Mouse (Mus musculus): Measurements from ENCODE around the gene Gpc3. TPM values are rescaled to one million over a fixed set of nuclear protein-coding genes. Genes with fewer than 3 reads are reported as not detected.

The Gpc3 gene
- polyA plus RNA-seq, 1 experiment: 36.7 TPM

DNA sequence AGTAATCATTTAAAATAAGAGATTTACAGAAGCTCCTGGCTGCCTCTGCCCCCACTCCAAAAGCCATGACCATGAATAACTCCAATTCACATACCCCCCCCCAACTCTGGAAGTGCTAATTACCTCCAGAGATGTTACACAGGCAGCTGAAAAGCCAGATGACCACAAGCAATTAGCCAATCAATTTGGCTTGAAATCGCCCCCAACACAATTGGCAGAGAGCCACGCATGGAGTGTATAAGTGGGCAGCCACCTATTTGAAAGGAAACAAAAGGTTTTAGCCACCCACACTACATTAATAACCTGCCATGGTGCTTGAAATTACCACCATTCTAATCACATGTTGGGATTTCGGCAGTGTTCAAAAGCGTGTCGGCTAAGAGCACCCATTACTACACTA, 55.2 kb downstream of the Gpc3 start:
- DNase-seq (ENCODE audit: low read depth): no peak

DNA sequence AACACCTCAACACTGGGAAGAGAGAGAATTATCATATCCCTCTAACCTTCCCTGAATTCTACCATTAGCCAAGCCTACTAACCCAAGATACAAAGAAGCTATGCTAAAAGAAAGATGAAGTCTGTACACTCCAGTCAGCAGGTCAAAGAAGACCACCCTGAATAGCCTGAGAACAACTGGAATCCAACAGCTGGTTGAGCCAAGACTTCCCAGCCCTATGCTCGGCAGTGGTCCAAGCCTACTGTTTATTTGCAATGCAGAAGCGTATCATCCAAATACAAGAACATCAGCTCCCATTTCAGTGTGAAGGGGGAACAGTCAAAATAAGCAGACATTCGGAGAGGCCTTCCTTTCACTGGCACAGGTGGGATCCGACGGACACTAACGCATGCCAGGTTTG, 56.3 kb downstream of the Gpc3 start:
- no peak for DNase-seq (ENCODE audit: low read depth)

DNA sequence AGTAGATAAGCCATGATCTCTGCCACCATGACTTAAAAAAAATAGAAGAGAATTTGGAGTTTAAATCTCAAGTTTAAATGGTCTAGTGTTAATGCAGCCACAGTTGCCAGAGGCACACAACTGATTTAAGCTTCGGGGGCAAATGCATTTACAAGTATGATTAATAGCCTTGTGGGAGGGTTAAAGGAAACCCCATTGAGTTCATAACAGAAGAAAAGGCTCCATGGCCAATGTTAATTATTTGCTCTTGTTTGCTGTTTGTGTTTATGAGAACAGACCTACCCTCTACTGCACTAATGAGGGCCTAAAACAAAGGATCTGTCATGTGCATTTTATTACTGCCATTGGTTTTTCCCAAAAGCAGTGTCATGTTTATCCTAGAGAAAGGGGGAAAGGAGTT, 62.5 kb downstream of the Gpc3 start:
- no peak for DNase-seq (ENCODE audit: low read depth)

DNA sequence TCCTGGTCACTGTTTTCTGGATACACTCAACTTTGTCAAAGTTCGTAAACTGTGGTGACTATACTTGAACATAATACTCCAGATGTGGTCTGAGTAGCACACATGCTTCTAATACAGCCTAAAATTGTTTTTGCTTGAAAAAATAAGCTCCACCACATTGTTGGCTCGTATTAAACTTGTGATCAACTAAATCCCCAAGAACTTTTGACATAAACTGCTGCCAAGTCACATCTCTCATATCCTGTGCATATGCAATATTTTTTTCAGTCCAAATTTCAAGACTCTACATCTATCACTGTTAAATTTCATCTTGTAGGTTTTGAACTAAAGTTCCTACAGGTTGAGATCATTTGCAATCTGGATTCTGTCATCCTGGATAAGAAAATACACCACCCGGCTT, 69.1 kb downstream of the Gpc3 start:
- DNase-seq (ENCODE audit: low read depth): no peak

DNA sequence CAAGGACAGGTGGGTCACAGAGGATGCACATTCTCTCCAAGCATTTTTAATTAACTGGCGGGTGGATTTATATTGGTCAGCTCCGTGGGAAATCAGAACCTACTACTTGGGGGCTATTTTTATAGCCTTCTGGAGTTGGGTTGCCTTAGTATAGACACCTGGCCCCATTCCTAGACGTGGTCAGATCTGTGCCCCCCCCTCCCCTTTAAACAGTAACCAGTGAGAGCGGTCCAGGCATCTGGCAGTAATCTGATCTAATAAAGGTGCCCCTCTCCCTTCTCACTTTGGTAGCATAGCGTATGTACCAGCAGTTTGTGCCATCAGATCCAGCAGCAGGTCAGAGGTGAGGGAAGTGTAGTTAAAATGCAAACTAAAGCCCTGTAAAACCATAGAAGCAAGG, 76.5 kb downstream of the Gpc3 start:
- no peak for DNase-seq (ENCODE audit: low read depth)

DNA sequence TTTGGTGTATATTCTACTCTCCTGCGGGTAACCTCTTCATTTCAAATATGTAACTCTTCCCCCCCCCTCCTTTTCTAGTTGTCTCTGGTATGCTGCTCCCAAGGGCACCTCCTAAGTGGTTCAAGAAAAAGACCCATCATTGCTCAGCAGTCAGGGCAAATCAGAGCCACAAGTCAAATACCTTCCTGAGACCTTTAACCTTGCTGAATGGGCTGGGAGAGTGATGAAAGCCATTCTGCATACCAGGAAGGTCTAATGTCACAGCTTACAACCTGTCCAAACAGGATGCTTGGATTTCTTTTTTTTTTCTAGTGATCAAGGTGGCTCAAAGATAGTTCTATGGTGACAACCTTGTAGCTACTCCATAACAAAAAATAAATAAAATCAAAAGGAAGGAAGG, 80.0 kb downstream of the Gpc3 start:
- no peak for DNase-seq (ENCODE audit: low read depth)

DNA sequence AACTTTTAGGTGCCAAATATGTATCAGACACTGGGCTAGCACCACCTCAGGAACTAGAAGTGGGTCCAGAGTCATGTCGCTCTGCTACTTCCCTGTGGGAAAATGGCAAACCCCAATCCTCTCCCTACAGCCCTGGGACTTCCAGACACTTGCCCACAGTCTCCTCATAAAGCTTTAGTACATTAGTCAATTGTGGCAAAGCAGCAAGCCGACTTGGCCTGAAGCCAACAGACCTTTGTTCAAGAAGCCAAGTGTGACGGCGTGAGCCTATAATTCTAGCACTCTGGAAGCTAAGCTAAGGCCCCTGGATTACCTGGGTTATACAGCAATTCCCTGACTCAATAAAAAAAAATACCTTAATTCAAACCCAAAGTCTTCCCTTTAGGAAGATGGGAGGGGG, 80.7 kb downstream of the Gpc3 start:
- DNase-seq (ENCODE audit: low read depth): no peak

DNA sequence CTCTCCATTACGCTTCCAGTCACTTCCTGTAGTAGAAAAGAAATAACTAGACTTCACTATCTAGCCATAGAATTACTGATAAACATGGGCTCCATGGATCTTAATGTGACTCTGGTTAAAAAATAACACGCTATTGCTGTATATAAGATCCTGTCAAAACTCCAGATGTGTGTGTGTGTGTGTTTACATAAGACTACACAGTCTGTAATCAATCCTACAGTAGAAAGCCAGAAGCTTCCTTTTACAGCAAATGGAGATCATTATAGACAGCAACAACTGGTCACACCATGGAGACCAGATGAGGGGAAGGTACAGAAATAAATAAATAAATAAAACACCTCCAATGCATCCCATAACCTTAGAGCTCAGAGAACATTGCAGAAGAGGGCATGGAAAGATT, 81.6 kb downstream of the Gpc3 start:
- no peak for DNase-seq (ENCODE audit: low read depth)

DNA sequence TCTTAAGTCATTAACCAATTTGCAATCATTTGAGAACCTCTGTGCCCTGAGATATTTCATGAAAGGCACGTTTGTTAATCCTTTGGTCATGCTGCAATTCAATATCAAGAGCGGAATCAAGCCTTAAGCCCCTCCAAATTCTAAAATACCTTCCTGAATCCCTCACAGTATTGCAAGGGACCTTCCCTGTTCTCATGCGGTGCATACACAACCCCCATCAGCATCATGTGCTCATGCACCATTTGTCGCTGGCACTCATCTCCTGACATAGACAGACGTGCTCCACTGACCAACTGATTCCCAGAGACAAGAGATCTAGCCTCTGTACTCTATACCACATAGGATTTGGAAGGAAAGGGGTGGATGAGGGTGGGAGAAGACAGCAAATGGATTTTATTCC, 87.7 kb downstream of the Gpc3 start:
- no peak for DNase-seq (ENCODE audit: low read depth)

DNA sequence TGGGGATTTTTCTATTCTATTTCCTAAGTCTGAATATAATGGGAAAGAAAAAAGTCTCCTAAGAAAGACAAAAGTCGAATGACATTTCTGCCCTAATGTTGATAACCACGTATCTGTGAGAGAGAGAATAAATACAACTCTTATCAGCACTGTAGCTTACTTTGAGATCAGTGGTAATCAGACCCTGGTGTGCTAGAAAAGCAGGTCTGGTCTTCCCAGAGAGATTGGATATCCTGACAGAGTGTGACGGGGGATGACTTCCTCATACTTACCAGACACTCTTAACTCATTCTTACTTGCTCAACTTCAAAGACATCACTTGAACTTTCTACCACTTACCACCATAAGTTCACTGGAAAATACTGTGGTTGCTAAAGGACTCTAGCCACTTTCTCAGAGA, 88.6 kb downstream of the Gpc3 start:
- no peak for DNase-seq (ENCODE audit: low read depth)

DNA sequence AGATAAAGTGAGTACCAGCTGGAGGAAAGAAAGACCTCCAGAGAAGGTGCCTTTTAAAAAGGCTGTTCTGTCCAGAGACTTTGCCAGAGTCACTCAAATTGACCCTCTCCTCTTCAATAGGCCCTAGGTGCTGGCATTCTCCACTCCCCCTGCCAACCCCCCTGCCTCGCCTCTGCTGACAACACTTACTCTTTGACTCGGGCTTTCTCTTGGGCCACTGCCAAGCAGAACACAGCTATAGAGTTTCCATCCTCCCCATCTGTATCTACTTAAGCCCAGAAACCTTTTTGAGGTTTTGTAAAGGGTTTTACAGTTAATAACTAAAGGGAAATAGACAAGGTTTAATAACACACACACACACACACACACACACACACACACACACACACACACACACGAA, 99.2 kb downstream of the Gpc3 start:
- DNase-seq (ENCODE audit: low read depth): no peak

DNA sequence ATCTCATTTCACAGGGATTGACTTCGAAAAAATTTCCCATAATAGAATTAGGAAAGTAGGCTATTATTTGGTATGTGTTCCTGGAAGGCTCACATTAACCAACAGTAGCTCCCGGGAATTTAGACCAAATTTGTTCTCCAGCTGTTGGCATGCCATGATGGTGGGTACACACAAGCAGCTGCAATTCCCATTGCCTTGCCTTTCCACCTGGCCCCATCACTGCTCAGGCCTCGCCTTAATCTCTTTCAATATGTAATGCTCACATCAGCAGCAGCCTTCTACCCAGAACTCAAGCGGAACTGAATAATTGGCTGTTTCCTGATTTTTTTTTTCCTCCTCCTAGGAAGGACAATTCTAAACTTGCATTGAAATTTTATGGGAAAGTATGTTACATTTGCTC, 102.6 kb downstream of the Gpc3 start:
- DNase-seq (ENCODE audit: low read depth): no peak

DNA sequence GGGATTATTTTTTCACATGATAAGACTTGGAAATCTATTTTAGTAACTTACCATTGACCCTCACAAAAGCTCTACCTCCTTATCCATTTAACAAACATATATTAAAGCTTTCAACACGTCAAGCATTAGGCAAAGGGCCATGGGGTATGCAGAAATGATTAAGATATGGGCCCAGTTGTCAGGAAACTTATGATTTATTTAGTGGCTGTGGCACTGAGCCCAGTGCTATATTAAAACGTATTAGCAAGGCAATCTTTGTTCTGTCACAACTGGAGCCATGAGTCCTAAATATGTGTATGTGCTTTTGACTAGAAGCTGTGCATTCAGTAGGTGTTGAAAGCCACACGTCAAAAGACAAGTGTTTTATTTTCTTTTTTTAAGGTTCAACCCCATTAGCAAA, 109.9 kb downstream of the Gpc3 start:
- DNase-seq (ENCODE audit: low read depth): no peak

DNA sequence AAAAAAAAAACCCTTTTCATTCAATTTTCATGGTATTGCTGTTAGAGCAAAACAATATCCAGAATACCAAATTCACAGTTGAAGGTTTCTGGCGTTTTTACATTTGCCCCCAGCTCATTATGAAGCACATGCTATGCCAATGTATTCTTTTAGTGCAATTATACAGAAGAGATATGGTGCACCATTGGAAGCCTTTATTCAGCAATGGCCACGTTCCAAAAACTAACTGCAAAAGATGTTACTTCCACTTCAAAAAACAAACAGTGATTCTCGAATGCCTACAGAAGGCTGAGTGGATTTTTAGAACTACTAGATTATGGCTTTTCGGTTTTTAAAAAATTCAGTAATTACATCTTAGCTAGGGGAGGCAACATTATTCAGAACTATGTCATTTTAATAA, 124.3 kb downstream of the Gpc3 start:
- DNase-seq (ENCODE audit: low read depth): no peak

DNA sequence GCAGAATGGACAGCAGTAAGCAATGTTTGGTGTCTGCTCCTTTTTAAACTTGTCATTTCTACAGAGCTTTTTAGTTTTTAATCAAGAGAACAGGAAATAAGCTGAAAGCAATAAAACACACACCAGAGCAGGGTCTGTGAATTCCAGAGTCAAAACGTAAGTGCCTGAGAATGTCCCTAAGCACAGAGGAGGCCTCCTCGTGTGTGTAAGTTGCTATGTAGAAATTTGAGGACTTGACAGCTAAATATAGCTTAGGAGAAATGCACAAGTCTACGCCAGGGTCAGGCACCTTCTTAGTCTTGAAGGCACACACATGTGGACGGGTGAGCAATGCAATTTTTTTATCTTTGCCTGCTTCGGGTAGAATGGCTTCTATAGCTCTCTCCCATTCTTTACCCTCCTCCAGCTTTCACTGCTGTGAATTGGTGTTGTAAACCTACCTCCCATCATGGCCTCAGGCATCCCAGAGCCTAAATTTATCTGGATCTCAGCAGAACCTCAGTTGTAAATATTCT, 158.6 kb downstream of the Gpc3 start:
- DNase-seq (ENCODE audit: low read depth): no peak

DNA sequence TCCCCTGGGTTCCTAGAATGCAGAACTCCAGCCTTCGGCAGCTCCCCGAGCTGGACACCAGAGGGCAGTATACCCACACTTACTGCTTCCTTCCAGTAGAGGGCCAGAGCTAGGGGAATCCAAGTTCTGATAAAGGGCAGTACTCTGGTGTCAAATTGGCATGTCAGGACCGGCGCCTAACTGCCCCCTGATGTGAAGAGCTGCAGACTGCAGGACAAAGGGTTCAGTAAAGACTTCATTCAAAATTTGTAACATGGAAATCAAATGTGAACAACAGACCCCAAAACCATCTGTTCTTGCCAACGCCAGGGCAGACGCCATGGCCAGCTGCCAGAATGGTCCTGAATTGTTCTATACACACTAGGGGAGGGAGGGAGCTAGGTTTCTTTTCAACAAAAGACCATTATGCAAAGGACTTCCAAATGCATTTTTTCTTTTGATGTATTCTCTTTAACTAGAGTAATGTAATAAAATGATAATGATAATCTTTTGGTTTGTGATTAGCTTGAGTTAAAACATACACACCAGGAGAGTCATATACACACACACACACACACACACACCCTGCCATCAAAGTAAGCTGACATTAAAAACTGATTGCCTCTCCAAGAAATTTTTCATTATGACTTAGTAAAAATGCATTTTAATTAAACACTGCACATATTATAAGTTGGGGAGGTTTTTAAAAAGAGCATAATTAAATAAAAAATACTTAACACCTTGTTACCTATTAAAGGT, 160.1 kb downstream of the Gpc3 start:
- DNase-seq (ENCODE audit: low read depth): no peak

DNA sequence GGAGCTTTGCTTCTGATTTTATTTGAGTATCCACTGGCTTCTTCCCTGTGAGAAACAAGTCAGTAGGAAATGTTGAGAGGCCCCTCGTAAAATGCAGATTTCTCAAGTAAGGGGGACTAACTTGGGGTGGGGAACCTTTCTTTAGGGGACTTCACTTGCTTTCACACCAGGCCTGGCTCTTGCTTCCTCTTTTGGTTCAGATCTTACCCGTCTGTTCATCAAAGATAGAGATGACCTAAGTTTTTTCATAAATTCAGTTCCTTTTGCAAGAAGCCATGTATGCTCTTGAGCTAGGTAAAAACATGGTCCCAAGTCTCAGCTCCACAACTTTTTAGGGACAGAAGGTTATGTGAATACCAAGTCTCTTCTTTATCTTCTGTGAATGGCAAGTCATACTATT, 164.6 kb downstream of the Gpc3 start:
- no peak for DNase-seq (ENCODE audit: low read depth)

DNA sequence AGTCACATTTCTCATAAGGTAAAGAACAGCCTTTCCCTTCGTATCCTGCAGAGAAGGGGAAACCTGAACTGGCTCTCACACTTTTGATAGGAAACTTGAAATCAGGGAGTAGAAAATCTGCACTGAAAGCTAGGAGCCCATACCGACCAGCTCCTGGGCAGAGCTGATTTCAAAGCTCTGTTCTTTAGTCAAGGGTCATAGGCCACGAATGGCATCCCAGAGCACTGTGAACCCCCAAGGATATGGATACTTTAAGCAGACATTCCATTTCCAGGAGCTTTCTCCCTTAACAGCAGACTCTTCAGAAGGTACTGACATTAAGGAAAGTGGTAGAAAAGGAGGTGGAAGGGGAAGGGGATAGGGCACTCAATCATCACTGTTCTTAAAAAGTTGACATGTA, 165.3 kb downstream of the Gpc3 start:
- no peak for DNase-seq (ENCODE audit: low read depth)

DNA sequence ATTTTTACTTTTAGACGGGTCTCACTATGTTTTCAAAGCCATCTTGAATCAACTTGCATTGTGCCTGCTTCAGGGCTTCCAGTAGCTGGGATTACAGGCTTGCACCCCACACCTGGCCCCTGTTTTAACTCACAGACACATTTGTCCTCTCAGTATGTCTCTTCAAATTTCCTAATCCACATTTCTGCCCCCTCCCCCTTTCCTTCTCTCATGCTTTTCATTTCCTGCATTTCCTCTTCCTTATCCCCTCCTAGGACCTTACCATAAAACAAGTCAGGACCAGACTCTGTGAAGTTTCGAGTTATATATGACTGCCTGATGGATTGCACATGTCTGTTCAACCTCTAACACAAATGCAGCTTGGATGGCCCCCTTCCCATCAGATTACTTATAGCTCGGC, 167.2 kb downstream of the Gpc3 start:
- no peak for DNase-seq (ENCODE audit: low read depth)

DNA sequence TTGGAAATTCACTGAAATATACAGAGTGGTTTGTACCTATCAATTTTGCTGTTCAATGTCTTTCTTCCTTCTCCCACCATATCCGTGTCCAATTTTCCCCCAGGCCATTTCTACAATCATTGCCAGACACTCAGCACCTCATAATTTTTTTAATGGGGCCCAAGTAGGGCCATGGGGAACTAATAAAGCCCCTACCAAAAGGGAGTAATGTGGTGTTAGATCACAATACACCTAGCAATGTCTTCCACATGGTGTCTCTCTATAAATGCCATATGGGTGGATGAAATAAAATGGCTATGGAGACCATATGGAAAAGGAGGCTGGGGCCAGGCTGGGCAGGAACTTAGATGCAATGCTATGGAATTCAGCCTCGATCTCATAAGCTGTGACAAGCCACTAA, 168.8 kb downstream of the Gpc3 start:
- DNase-seq (ENCODE audit: low read depth): no peak

DNA sequence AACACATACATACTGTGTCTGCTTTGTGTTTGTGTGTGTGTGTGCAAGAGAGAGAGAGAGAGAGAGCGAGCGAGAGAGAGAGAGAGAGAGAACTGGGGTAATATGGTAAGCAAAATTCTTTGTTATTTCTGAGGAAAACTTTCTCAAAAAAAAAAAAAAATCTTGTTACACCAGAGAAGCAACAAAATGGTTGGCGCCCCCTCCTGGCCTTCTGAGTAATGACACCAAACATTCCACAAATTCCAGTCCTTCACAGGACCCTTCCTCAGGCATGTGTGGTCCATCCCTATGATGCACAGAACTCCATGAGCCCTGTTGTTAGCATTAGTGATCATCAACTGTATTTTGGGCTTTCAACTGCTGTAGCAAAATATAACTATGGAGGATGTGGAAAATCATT, 172.0 kb downstream of the Gpc3 start:
- no peak for DNase-seq (ENCODE audit: low read depth)

DNA sequence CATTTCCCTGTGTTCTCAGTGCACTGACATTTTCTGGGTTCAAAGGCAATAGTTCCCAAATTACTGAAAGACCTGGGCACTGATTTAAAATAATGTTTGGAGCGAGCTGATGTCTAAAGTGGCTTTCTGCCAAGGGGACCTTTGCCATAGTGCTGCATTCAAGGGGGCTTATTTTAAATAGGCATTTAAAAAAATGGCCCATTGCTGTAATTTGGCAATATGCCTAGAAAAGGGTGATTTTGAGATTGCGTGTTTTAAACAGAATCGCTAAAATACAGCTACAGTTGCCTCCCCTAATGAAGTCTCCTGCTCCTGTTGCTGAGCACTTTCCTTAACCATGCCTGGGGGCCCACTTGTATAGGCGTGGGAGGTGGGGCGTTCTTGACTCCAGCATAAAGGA, 174.3 kb downstream of the Gpc3 start:
- no peak for DNase-seq (ENCODE audit: low read depth)

DNA sequence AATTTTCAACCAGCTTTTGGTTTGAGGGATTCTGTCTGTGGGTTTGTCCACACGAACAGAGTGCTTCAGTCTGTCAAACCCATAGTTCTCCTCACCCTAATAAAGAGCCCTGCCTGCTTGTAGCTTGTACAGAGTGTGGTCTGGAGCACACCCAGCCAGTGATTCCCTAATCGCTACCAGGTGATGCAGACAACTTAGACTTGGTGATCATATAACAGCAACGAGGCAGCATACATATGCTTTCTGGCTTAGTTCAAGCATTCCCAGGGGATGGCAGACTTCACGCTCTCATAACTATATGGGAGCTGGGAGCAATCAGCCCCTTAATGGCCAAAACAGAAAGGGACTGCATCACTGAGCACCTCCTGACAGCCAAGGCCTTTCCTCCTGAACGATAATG, 188.1 kb downstream of the Gpc3 start:
- DNase-seq (ENCODE audit: low read depth): no peak

DNA sequence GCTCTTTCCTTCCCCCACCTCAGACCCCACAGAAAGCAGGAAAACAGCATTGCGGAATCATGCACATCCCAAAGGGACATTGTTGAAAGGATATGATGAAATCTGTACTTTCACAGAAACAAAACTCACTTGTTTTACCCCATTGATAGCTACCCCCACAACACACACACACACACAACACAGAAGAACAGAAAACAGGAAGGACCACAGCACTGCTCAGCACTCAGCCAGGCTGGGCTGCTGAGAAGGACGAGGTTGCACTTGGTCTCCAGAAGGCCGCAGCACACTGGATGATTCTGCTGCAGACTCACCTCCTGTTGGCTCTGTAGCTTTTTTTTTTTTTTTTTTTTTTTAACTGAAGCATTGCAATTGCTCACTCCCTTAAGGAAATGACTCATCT, 193.9 kb downstream of the Gpc3 start:
- DNase-seq (ENCODE audit: low read depth): no peak

Data from gonadal fat pad, adult 2 months (tissue).